Mouse (Mus musculus) retina, adult 2 months (tissue): ENCODE results near the gene Actr1b.

Experiments used
- DNase-seq: peaks from one replicate; pipeline ENCODE4 v3.0.0-alpha.2; 2012; ENCODE audit warnings: low read depth, low spot score

The Actr1b gene

GRCm38 (mm10) chr1:36714311-36714710 is at the start of gene Actr1b:
Gene Actr1b (minus strand): TSS chr1:36714422.
- DNase-seq: no peak

- DNase-seq: no peak
Observed at GRCm38 (mm10) chr1:36761568-36761967, 47.3 kb upstream of the Actr1b start, which contains the start of gene Zap70. Gene Zap70 (plus strand): TSS chr1:36761798.

GRCm38 (mm10) chr1:36761061-36761460 is 46.8 kb upstream of the Actr1b start:
- DNase-seq: no peak

GRCm38 (mm10) chr1:36760401-36760800 is 46.2 kb upstream of the Actr1b start:
- no peak for DNase-seq

GRCm38 (mm10) chr1:36759076-36759475 is 44.9 kb upstream of the Actr1b start:
- no peak for DNase-seq

- no peak for DNase-seq
Observed at GRCm38 (mm10) chr1:36758553-36758952, 44.3 kb upstream of the Actr1b start.

GRCm38 (mm10) chr1:36753932-36754675 is 39.9 kb upstream of the Actr1b start:
- DNase-seq: no peak

- DNase-seq: no peak
Observed at GRCm38 (mm10) chr1:36746452-36746851, 32.2 kb upstream of the Actr1b start.

- no peak for DNase-seq
Observed at GRCm38 (mm10) chr1:36745661-36746060, 31.4 kb upstream of the Actr1b start.

- DNase-seq: peak; percentile 41
Observed at GRCm38 (mm10) chr1:36744268-36744944, 30.2 kb upstream of the Actr1b start.

- no peak for DNase-seq
Observed at GRCm38 (mm10) chr1:36743046-36743445, 28.8 kb upstream of the Actr1b start.

GRCm38 (mm10) chr1:36739231-36739630 is 25.0 kb upstream of the Actr1b start:
- DNase-seq: no peak

GRCm38 (mm10) chr1:36737300-36737699 is 23.1 kb upstream of the Actr1b start:
- DNase-seq: peak; percentile 74

GRCm38 (mm10) chr1:36724057-36724431 is 9.8 kb upstream of the Actr1b start:
- no peak for DNase-seq

- no peak for DNase-seq
Observed at GRCm38 (mm10) chr1:36723146-36724056, 9.2 kb upstream of the Actr1b start.

- no peak for DNase-seq
Observed at GRCm38 (mm10) chr1:36718786-36719185, 4.6 kb upstream of the Actr1b start.

- no peak for DNase-seq
Observed at GRCm38 (mm10) chr1:36711104-36711503, 3.1 kb downstream of the Actr1b start.

- peak; percentile 91 for DNase-seq
Observed at GRCm38 (mm10) chr1:36709854-36710280, 4.4 kb downstream of the Actr1b start, which contains the start of gene 4933424G06Rik. Gene 4933424G06Rik (plus strand): TSS chr1:36710149.

GRCm38 (mm10) chr1:36709055-36709853 is 5.0 kb downstream of the Actr1b start:
- no peak for DNase-seq

GRCm38 (mm10) chr1:36708626-36709025 is 5.6 kb downstream of the Actr1b start:
- DNase-seq: no peak

- DNase-seq: no peak
Observed at GRCm38 (mm10) chr1:36707797-36708196, 6.4 kb downstream of the Actr1b start.
